Mouse (Mus musculus) ovary, postnatal 14 days (tissue): ENCODE measurements around the gene Pigv.
A peak's percentile ranks its signal among the peaks of the same experiment; 100 is the strongest.

Source experiments
- DNase-seq: peaks from one replicate; pipeline ENCODE4 v3.0.0; 2022; ENCODE audit warnings: low spot score

Pigv gene

GRCm38 (mm10) chr4:133645680-133646079 is 26.8 kb downstream of the Pigv start:
- no peak for DNase-seq

GRCm38 (mm10) chr4:133645195-133645594 is 27.3 kb downstream of the Pigv start:
- no peak for DNase-seq

GRCm38 (mm10) chr4:133634043-133634410 is 38.4 kb downstream of the Pigv start:
- DNase-seq, result no peak

GRCm38 (mm10) chr4:133633332-133634042 is 39.0 kb downstream of the Pigv start:
- DNase-seq, result peak; percentile 91

- no peak for DNase-seq
Observed at GRCm38 (mm10) chr4:133632483-133633327, 39.7 kb downstream of the Pigv start.

- no peak for DNase-seq
Observed at GRCm38 (mm10) chr4:133631769-133632411, 40.6 kb downstream of the Pigv start.

GRCm38 (mm10) chr4:133631071-133631768 is 41.2 kb downstream of the Pigv start:
- DNase-seq, result no peak

GRCm38 (mm10) chr4:133630326-133630920 is 42.0 kb downstream of the Pigv start:
- no peak for DNase-seq

- no peak for DNase-seq
Observed at GRCm38 (mm10) chr4:133629191-133629590, 43.3 kb downstream of the Pigv start.

- DNase-seq, result no peak
Observed at GRCm38 (mm10) chr4:133628517-133628916, 43.9 kb downstream of the Pigv start.

- DNase-seq, result no peak
Observed at GRCm38 (mm10) chr4:133627039-133627438, 45.4 kb downstream of the Pigv start.

- no peak for DNase-seq
Observed at GRCm38 (mm10) chr4:133626621-133627020, 45.8 kb downstream of the Pigv start.

- no peak for DNase-seq
Observed at GRCm38 (mm10) chr4:133626221-133626620, 46.2 kb downstream of the Pigv start.

- DNase-seq, result no peak
Observed at GRCm38 (mm10) chr4:133625621-133626071, 46.8 kb downstream of the Pigv start.

- no peak for DNase-seq
Observed at GRCm38 (mm10) chr4:133624830-133625229, 47.6 kb downstream of the Pigv start.

GRCm38 (mm10) chr4:133622161-133622695 is 50.2 kb downstream of the Pigv start:
- no peak for DNase-seq

- no peak for DNase-seq
Observed at GRCm38 (mm10) chr4:133620668-133621067, 51.8 kb downstream of the Pigv start.

GRCm38 (mm10) chr4:133619473-133620136 is 52.8 kb downstream of the Pigv start:
- DNase-seq, result no peak

- no peak for DNase-seq
Observed at GRCm38 (mm10) chr4:133617936-133618335, 54.5 kb downstream of the Pigv start.

- no peak for DNase-seq
Observed at GRCm38 (mm10) chr4:133615416-133615815, 57.0 kb downstream of the Pigv start.

- DNase-seq, result no peak
Observed at GRCm38 (mm10) chr4:133614274-133614761, 58.1 kb downstream of the Pigv start.
